In the genomic region with DNA sequence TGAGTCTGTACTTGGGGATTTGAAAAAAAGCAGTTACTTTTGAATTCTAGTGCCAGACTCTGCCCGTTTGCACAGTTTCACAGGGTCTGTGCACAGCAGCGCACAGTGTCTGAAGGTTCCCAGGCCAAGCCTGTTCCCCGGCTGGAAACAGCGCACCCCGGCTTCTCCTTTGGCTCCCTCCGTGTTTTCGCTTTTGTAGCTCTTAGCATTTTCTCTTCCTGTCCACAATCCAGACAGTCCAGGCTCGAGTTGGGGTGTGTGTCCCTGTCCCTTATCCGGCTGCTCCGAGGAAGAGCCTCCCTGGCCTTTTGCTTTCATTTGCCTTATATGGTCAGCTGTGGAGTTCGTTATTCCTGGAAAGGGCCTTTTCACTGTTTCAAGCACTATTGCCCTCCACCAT, we compare ENCODE assay signal across 8 mouse cellular contexts.
DNase-seq lines count a peak whose midpoint lies in the region; ATAC-seq and TF ChIP-seq lines count a peak whose summit lies in the region.

No protein-coding gene starts in this region.

- no peak overlapping the region for H3K9ac ChIP-seq in forebrain, postnatal 0 days
- H3K9ac ChIP-seq in forebrain, embryonic 14.5 days (ENCODE audit: low read length) = no peak overlapping the region
- H3K9ac ChIP-seq in embryonic facial prominence, embryonic 15.5 days = no peak overlapping the region
- H3K9ac ChIP-seq in liver, embryonic 12.5 days = no peak overlapping the region

- H3K36me3 ChIP-seq in forebrain, postnatal 0 days (ENCODE audit: insufficient read depth) = no peaks in the 10 kb centered on the region
- no peaks in the 10 kb centered on the region for H3K36me3 ChIP-seq in forebrain, embryonic 14.5 days (ENCODE audit: control insufficient read depth, insufficient read depth, low read length)
- H3K36me3 ChIP-seq in embryonic facial prominence, embryonic 15.5 days = no peaks in the 10 kb centered on the region
- H3K36me3 ChIP-seq in liver, embryonic 12.5 days = no peaks in the 10 kb centered on the region

- no peaks in the 10 kb centered on the region for H3K27me3 ChIP-seq in forebrain, postnatal 0 days (ENCODE audit: insufficient read depth, low read length)
- no peaks in the 10 kb centered on the region for H3K27me3 ChIP-seq in forebrain, embryonic 14.5 days (replicated peaks; ENCODE audit: control insufficient read depth, insufficient read depth, low read length)
- H3K27me3 ChIP-seq in embryonic facial prominence, embryonic 15.5 days = no peaks in the 10 kb centered on the region
- H3K27me3 ChIP-seq in liver, embryonic 12.5 days (replicated peaks) = no peaks in the 10 kb centered on the region

- no peak overlapping the region for H3K4me3 ChIP-seq in forebrain, postnatal 0 days (ENCODE audit: low read depth, low read length)
- H3K4me3 ChIP-seq in forebrain, embryonic 14.5 days (ENCODE audit: low read depth, low read length) = no peak overlapping the region
- no peak overlapping the region for H3K4me3 ChIP-seq in embryonic facial prominence, embryonic 15.5 days (replicated peaks)
- no peak overlapping the region for H3K4me3 ChIP-seq in liver, embryonic 12.5 days

- 56% methylated on average over 11 of the region's 11 CpGs for WGBS in forebrain, postnatal 0 days
- 71% methylated on average over 11 of the region's 11 CpGs for WGBS in forebrain, embryonic 14.5 days
- WGBS in embryonic facial prominence, embryonic 15.5 days = 56% methylated on average over 11 of the region's 11 CpGs
- 54% methylated on average over 11 of the region's 11 CpGs for WGBS in liver, embryonic 12.5 days (ENCODE audit: insufficient replicate concordance)

- no peak for TF ChIP-seq CTCF in forebrain, postnatal 0 days (IDR thresholded peaks at IDR 0.05; ENCODE audit: low read depth)

- peak overlapping the region; percentile 9; the same call in 1 of the 2 replicates for H3K4me2 ChIP-seq in forebrain, postnatal 0 days (ENCODE audit: low read depth)
- H3K4me2 ChIP-seq in forebrain, embryonic 14.5 days (ENCODE audit: low read length) = no peak overlapping the region
- no peak overlapping the region for H3K4me2 ChIP-seq in embryonic facial prominence, embryonic 15.5 days (replicated peaks)
- H3K4me2 ChIP-seq in liver, embryonic 12.5 days = peak overlapping the region; percentile 57

- 0 out of 2 replicates have a peak, but pooled peaks cover 4% of the 10 kb centered on the region for H3K4me1 ChIP-seq in forebrain, postnatal 0 days (ENCODE audit: insufficient read depth)
- H3K4me1 ChIP-seq in forebrain, embryonic 14.5 days (ENCODE audit: control insufficient read depth, insufficient read depth, low read length) = no peaks in the 10 kb centered on the region
- 0 out of 2 replicates have a peak, but pooled peaks cover 8% of the 10 kb centered on the region for H3K4me1 ChIP-seq in embryonic facial prominence, embryonic 15.5 days
- peaks cover 36% of the 10 kb centered on the region for H3K4me1 ChIP-seq in liver, embryonic 12.5 days

- no peak for DNase-seq in forebrain, postnatal 0 days
- DNase-seq in forebrain, embryonic 14.5 days (ENCODE audit: low spot score) = no peak
- peak; percentile 66 for DNase-seq in heart, postnatal 4 days
- peak; percentile 54 for DNase-seq in ovary, postnatal 36 days (ENCODE audit: low spot score)
- no peak for DNase-seq in c-Kit-positive CD71-positive TER-119-positive erythroid progenitor cells, embryonic 14.5 days (ENCODE audit: low spot score)
- DNase-seq in thymus, postnatal 25 days = no peak

- no peaks in the 10 kb centered on the region for H3K9me3 ChIP-seq in forebrain, postnatal 0 days (ENCODE audit: low read length)
- H3K9me3 ChIP-seq in forebrain, embryonic 14.5 days (replicated peaks; ENCODE audit: control insufficient read depth, low read length) = no peaks in the 10 kb centered on the region
- no peaks in the 10 kb centered on the region for H3K9me3 ChIP-seq in embryonic facial prominence, embryonic 15.5 days (replicated peaks)
- no peaks in the 10 kb centered on the region for H3K9me3 ChIP-seq in liver, embryonic 12.5 days (replicated peaks)

- ATAC-seq in forebrain, postnatal 0 days = no peak
- ATAC-seq in forebrain, embryonic 14.5 days = no peak
- no peak for ATAC-seq in embryonic facial prominence, embryonic 15.5 days (ENCODE audit: insufficient number of reproducible peaks, low FRiP score, low TSS enrichment, low read depth)
- ATAC-seq in liver, embryonic 12.5 days = peak; percentile 21; the same call in 1 of the 2 replicates

- no peak overlapping the region for H3K27ac ChIP-seq in forebrain, postnatal 0 days (ENCODE audit: low read depth, low read length)
- no peak overlapping the region for H3K27ac ChIP-seq in forebrain, embryonic 14.5 days (ENCODE audit: low read depth, low read length)
- H3K27ac ChIP-seq in embryonic facial prominence, embryonic 15.5 days (replicated peaks) = peak overlapping the region; percentile 41; the same call in 1 of the 2 replicates
- H3K27ac ChIP-seq in liver, embryonic 12.5 days = peak overlapping the region; percentile 57; the same call in 1 of the 2 replicates

Comparison
In these comparisons a context has a peak if more than half of its experiments do, and no peak if none do; other contexts are left out.
1. H3K4me2 ChIP-seq: peak in forebrain, postnatal 0 days (single experiment) and liver, embryonic 12.5 days (single experiment); none in forebrain, embryonic 14.5 days (single experiment) and embryonic facial prominence, embryonic 15.5 days (single experiment).
2. DNase-seq: peak in heart, postnatal 4 days (single experiment) and ovary, postnatal 36 days (single experiment); none in forebrain, postnatal 0 days (single experiment), forebrain, embryonic 14.5 days (single experiment), c-Kit-positive CD71-positive TER-119-positive erythroid progenitor cells, embryonic 14.5 days (single experiment) and thymus, postnatal 25 days (single experiment).
3. H3K27ac ChIP-seq: peak in embryonic facial prominence, embryonic 15.5 days (single experiment) and liver, embryonic 12.5 days (single experiment); none in forebrain, postnatal 0 days (single experiment) and forebrain, embryonic 14.5 days (single experiment).